Mouse (Mus musculus) forebrain, embryonic 12.5 days (tissue): Measurements from ENCODE around the gene Gfra4. TPM values are rescaled to one million over a fixed set of nuclear protein-coding genes. Genes with fewer than 3 reads are reported as not detected.

ENCODE experiments used
- ATAC-seq: fragments of 200-750 bp; cut with Nextera tagmentation; 2 replicates; pipeline ENCODE4 v1.8.0; 2017; ENCODE audit warnings: moderate TSS enrichment; ENCODE audit not compliant: low FRiP score
- H3K27ac ChIP-seq: fragments of 300-500 bp; sonication (generic); 2 replicates; pipeline ENCODE4 v1.5.1; 2016; ENCODE audit warnings: mild to moderate bottlenecking
- H3K27me3 ChIP-seq: fragments of 300-500 bp; sonication (generic); 2 replicates; pipeline ENCODE4 v1.6.1; 2016; ENCODE audit warnings: mild to moderate bottlenecking
- H3K36me3 ChIP-seq: fragments of 300-500 bp; sonication (generic); replicated peaks from 2 replicates; pipeline ENCODE4 v1.6.1; 2016; ENCODE audit warnings: mild to moderate bottlenecking
- H3K4me1 ChIP-seq: fragments of 300-500 bp; sonication (generic); 2 replicates; pipeline ENCODE4 v1.6.1; 2016
- H3K4me2 ChIP-seq: fragments of 300-500 bp; sonication (generic); 2 replicates; pipeline ENCODE4 v1.6.1; 2016; ENCODE audit warnings: mild to moderate bottlenecking, moderate library complexity
- H3K4me3 ChIP-seq: fragments of 300-500 bp; sonication (generic); replicated peaks from 2 replicates; pipeline ENCODE4 v1.5.1; 2016; ENCODE audit warnings: mild to moderate bottlenecking
- H3K9ac ChIP-seq: fragments of 300-500 bp; sonication (generic); 2 replicates; pipeline ENCODE4 v1.6.1; 2016; ENCODE audit warnings: mild to moderate bottlenecking
- H3K9me3 ChIP-seq: fragments of 300-500 bp; sonication (generic); 2 replicates; pipeline ENCODE4 v1.6.1; 2016
- WGBS: fragments of 180-500 bp; shearing (Covaris S2); methylation state at CpG from one replicate; pipeline ENCODE4 v1.1.7; 2016; 5-methylcytosine and 5-hydroxymethylcytosine counted together
- polyA plus RNA-seq: library from polyadenylated mRNA; unstranded; fragments of >200 nt; fragmentation: Nextera tagmentation; extraction: Ambion mirVana; gene quantifications from 2 replicates; pipeline ENCODE4 v1.2.1, GENCODE M21; 2016

Gene Gfra4
- polyA plus RNA-seq, 1 experiment from 2014 or later, result 7.6 TPM

DNA sequence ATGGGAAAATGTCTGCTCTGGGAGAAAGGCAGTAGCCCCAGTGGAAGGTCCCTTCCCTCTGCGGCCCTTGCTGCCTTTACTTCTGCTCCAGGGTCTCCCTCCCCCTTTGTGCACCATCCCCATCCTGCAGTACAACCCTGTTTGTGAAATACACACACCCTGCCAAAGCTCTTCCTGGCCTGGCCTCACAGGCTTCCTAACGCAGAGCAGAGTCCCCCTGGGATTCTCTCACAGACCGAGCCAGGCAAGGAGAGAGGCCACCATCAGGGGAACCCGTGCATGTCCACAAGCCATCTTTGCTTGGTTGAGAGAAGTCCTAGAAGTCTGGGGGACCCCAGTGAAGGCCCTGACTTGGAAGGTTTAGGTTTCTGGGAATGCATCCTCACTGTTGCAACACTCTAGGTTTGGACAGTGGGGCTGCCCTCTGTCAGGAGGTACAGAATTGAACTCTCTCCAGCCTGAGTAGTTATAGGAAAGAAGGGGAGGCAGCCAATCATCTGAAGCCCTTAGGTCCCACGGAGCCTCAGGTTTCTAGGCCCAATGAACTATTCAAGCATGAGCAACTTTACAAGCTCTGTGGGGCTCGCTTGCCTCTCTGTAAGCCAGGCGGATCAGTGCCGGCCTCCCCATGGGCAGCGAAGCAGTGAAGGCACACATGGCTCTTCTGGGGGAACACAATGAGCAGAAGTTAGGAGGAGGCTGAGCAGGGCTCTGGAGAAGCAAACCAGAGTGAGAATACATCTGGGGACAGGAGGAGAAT, 17.1 kb upstream of the Gfra4 start:
- no peak overlapping the region for H3K4me2 ChIP-seq
- H3K4me1 ChIP-seq, result peaks cover 20% of the 10 kb centered on the region
- H3K27ac ChIP-seq, result no peak overlapping the region
- WGBS, result 73% methylated on average over 9 of the region's 9 CpGs
- H3K36me3 ChIP-seq, result no peaks in the 10 kb centered on the region
- H3K27me3 ChIP-seq, result peaks cover 62% of the 10 kb centered on the region
- no peaks in the 10 kb centered on the region for H3K9me3 ChIP-seq
- no peak overlapping the region for H3K9ac ChIP-seq
- no peak overlapping the region for H3K4me3 ChIP-seq
- ATAC-seq, result no peak

DNA sequence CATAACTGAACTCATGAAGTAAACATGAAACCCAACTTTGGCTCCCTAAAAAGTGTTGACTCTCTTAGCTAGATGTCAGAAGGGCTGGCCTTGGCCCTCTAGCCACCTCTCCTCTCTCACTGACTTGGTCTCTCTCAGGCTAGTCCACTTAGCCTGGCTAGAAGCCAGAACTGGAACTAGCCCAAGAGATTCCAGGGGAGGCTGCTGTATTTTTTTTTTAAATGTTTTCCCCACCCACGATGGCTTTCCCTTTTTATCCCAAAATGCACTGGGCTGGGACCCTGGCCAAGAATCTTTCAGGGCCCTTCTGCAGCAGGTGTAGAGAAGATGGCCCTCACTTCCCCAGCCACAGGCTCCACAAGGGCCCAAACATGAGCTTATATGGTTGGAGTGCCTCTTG, 16.5 kb upstream of the Gfra4 start:
- Histone ChIP-seq H3K4me2 (no peak overlapping the region), H3K4me1 (peaks cover 25% of the 10 kb centered on the region), H3K27me3 (peaks cover 62% of the 10 kb centered on the region), H3K27ac (no peak overlapping the region), H3K9ac (no peak overlapping the region), H3K9me3 (no peaks in the 10 kb centered on the region), H3K4me3 (no peak overlapping the region), H3K36me3 (no peaks in the 10 kb centered on the region)
- WGBS, result 67% methylated on average over 1 of the region's 1 CpGs
- ATAC-seq, result no peak

DNA sequence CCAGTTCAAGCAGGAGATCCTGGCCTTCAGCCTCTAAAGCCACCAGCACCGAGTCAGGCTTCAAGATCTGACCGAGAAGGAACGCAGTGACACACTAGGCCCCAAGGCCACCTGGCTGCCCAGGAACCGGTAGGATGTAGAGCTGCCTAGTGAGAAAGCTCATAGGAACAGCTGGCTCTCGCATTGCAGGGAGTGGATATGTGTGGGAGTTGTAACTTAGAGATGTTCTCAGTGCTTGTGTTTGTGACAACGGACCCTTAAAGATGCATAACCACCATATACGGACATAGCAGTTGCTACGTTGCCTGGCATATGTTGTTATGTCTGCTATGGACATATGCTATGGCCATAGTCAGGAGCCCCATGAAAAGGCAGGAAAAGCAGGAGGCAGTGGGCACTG, 15.8 kb upstream of the Gfra4 start:
- Histone ChIP-seq H3K9ac (no peak overlapping the region), H3K9me3 (no peaks in the 10 kb centered on the region), H3K4me1 (peaks cover 32% of the 10 kb centered on the region), H3K36me3 (no peaks in the 10 kb centered on the region), H3K27ac (no peak overlapping the region), H3K4me2 (no peak overlapping the region), H3K27me3 (peaks cover 64% of the 10 kb centered on the region), H3K4me3 (no peak overlapping the region)
- ATAC-seq, result no peak
- WGBS, result 95% methylated on average over 8 of the region's 8 CpGs

DNA sequence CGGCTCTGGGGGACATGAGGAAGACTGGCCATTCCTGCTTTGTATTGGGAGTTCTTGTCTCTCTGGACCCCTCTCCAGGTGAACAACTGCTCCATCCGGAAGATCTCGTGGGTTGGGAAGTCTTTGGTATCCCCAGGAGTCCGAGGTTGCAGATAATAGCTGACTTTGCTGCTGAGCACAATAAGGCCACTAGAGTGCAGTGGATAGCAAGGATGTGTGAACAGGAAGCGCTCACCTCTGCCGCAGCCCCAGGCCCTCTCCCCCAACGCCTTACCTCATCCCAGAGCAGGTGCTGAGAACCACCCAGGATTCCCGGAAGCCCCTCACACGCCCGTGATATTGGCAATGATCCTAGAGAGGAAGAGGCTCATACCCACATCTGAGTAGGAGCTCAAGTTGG, 13.3 kb upstream of the Gfra4 start:
- Histone ChIP-seq H3K4me2 (peak overlapping the region; percentile 49; the same call in 1 of the 2 replicates), H3K4me1 (peaks cover 29% of the 10 kb centered on the region), H3K9ac (no peak overlapping the region), H3K9me3 (no peaks in the 10 kb centered on the region), H3K36me3 (no peaks in the 10 kb centered on the region), H3K27me3 (peaks cover 65% of the 10 kb centered on the region), H3K27ac (no peak overlapping the region), H3K4me3 (no peak overlapping the region)
- ATAC-seq, result peak; percentile 24; the same call in 1 of the 2 replicates
- 1% methylated on average over 10 of the region's 10 CpGs for WGBS

DNA sequence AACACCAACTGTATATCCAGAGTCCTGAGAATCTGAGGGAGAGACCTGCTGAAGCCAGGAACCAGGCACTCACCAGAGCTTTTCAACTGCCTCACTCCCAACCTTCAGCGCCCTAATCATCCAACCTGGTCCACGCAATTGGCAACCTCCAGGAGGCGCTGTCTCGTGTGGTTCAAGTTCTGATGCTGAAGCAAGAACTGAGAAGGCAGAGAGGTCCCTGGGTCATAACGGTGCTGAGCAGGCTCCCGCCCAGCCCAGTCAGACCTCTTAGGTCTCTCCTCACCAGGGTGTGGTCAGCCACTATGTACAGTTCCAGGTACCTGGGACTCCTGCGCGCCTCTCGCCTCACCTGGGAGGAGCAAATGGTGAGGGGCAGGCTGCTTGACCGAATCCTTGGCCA, 12.7 kb upstream of the Gfra4 start:
- Histone ChIP-seq H3K4me1 (peaks cover 29% of the 10 kb centered on the region), H3K9me3 (no peaks in the 10 kb centered on the region), H3K9ac (no peak overlapping the region), H3K36me3 (no peaks in the 10 kb centered on the region), H3K4me3 (no peak overlapping the region), H3K27me3 (peaks cover 70% of the 10 kb centered on the region), H3K4me2 (peak overlapping the region; percentile 49), H3K27ac (no peak overlapping the region)
- peak; percentile 24; the same call in 1 of the 2 replicates for ATAC-seq
- 5% methylated on average over 10 of the region's 10 CpGs for WGBS

DNA sequence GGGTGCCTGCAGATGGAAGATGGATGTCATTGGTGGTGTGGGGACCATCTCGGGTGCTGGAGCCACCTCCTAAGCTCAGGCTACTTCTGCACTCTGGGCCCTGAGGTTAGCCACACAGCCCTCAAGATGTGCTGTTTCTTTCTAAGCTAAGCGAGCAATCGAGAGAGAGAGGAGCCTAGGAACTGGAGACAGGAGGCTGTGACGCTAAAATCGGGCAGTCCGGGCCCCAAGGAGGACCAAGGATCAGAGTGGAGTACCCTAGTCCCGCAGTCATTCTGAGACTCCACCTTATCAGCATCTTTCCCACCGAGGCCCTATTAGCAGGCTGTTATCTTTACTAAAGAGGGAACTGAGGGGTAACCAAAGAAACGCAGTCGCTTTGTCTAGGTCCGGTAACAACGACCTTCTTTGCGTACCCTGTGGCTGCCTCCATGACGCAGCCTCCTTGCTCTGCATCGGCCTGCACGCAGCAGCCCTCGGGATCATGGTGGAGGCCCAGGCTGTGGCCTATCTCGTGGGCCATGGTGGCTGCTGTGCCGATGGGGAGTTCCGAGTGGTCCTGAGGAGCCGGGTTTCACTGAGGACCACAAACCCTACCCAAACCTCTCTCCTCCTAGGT, 11.9 kb upstream of the Gfra4 start:
- H3K27ac ChIP-seq, result no peak overlapping the region
- H3K36me3 ChIP-seq, result no peaks in the 10 kb centered on the region
- no peak for ATAC-seq
- peak overlapping the region; percentile 31 for H3K4me3 ChIP-seq
- H3K9me3 ChIP-seq, result no peaks in the 10 kb centered on the region
- peaks cover 29% of the 10 kb centered on the region for H3K4me1 ChIP-seq
- H3K27me3 ChIP-seq, result peaks cover 75% of the 10 kb centered on the region
- H3K9ac ChIP-seq, result no peak overlapping the region
- 1% methylated on average over 21 of the region's 21 CpGs for WGBS
- peak overlapping the region; percentile 49 for H3K4me2 ChIP-seq

DNA sequence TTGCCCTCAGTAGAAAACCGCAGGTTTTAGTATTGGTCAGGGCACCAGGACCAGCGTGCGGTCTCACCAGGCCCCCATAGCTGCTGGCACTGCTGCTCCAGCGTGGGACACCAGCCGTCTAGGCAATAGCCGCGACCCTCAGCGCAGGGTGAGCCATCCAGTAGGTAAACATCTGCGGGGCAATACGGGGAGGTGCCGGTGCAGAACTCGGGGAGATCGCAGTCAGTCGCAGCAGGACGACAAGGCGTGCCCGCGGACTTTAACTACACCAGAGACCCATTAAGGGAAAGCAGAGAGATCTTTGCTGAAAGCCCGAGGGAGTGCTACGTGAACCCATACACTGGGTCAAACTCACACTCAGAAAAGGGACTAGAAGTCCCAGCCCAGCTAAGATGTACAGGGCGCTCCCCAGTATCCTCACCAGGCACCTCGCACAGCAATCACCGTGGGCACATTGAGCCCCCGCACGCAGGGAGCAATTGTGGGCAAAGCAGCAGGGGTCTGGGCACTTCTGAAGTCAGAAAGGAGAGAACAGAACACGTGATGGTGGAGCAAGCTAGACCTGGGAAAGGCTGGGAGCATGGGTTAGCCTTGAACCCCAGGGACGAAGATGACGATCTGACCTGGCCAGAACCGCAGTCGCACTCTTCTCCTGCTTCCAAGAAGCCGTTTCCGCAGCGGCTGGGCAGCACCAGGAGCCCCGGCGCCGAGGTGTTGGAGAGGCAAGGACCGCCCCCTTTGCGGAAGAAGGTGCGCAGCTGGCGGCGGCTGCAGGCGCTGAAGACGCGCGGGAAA, 11.2 kb upstream of the Gfra4 start:
- H3K4me1 ChIP-seq, result peaks cover 29% of the 10 kb centered on the region
- no peak overlapping the region for H3K27ac ChIP-seq
- H3K9ac ChIP-seq, result no peak overlapping the region
- H3K4me2 ChIP-seq, result peak overlapping the region; percentile 49
- no peaks in the 10 kb centered on the region for H3K36me3 ChIP-seq
- peaks cover 75% of the 10 kb centered on the region for H3K27me3 ChIP-seq
- H3K9me3 ChIP-seq, result no peaks in the 10 kb centered on the region
- peak overlapping the region; percentile 31 for H3K4me3 ChIP-seq
- under 1% methylated on average over 45 of the region's 45 CpGs for WGBS
- no peak for ATAC-seq

DNA sequence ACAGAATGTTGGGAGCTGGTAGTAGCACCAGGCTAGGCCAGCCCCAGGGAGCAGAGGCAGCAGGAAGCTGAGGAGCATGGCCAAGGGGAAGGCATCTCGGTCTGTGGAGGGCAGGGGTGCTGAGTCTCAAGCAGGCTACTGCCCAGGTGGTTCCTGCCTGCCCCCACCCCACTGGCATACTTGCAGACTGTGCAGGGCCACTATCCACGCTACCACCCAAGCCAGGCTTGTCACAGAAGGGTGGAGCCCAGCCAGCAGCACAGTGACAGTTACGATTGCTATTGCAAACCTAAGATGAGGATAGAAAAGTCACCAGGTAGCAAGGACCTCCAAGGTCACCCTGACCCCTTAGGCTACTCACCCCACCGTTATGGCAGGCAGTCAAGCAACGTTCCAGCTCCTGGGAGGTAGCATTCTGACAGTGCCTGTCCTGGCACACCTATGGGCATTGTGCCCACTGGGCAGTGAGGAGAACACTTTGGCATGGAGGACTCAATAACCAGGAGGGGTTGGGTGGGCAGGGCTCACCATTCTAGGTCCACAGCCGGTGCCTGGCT, 10.1 kb upstream of the Gfra4 start:
- Histone ChIP-seq H3K27ac (no peak overlapping the region), H3K36me3 (no peaks in the 10 kb centered on the region), H3K4me3 (no peak overlapping the region), H3K4me2 (no peak overlapping the region), H3K9ac (no peak overlapping the region), H3K27me3 (peaks cover 73% of the 10 kb centered on the region), H3K4me1 (peaks cover 29% of the 10 kb centered on the region), H3K9me3 (no peaks in the 10 kb centered on the region)
- WGBS, result 74% methylated on average over 6 of the region's 6 CpGs
- ATAC-seq, result no peak

DNA sequence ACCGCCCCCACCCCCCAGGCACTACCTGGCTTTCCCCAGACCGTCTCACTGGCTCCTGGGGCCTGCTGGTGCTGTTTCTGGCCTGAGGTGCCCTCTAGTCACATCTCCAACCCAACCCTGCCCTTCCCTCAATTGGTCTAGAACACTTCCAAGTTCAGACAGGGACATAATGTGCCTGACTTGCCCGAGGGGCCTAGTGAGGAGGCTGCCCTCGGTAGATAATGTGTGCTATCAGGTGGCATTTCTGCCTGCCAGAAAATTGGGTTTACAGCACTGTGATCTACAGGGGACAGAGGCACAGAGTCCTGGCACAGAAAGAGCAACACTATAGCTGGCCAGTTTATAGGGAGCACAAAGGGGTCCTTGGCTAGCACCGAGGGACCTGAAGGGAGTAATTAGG, 9.2 kb upstream of the Gfra4 start:
- Histone ChIP-seq H3K27me3 (peaks cover 69% of the 10 kb centered on the region), H3K9me3 (no peaks in the 10 kb centered on the region), H3K4me1 (peaks cover 29% of the 10 kb centered on the region), H3K4me3 (no peak overlapping the region), H3K9ac (no peak overlapping the region), H3K27ac (no peak overlapping the region), H3K36me3 (no peaks in the 10 kb centered on the region), H3K4me2 (no peak overlapping the region)
- 69% methylated on average over 5 of the region's 5 CpGs for WGBS
- ATAC-seq, result no peak

DNA sequence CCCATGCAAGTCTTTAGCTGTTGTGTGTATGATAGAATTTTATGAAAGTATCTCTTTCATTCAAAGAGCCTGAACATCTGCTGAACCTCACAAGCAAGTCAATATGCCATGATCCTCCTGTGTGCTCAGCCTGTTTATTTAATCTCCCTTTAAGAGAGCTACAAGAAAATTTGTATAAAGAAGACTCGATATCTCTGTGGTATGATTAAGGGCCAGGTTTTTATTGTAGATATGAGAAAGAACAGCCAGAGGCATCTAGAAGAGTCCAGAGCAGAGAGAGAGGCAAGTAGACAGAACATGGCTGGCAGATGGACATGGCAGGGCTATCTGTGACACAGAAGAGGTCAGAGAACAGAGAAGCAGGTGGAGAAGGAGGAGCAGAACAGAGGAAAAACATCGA, 3.1 kb upstream of the Gfra4 start:
- Histone ChIP-seq H3K9me3 (no peaks in the 10 kb centered on the region), H3K27ac (no peak overlapping the region), H3K4me1 (peaks cover 11% of the 10 kb centered on the region), H3K36me3 (no peaks in the 10 kb centered on the region), H3K9ac (no peak overlapping the region), H3K4me2 (no peak overlapping the region), H3K4me3 (no peak overlapping the region), H3K27me3 (peaks cover 41% of the 10 kb centered on the region)
- no peak for ATAC-seq
- 95% methylated on average over 2 of the region's 2 CpGs for WGBS

DNA sequence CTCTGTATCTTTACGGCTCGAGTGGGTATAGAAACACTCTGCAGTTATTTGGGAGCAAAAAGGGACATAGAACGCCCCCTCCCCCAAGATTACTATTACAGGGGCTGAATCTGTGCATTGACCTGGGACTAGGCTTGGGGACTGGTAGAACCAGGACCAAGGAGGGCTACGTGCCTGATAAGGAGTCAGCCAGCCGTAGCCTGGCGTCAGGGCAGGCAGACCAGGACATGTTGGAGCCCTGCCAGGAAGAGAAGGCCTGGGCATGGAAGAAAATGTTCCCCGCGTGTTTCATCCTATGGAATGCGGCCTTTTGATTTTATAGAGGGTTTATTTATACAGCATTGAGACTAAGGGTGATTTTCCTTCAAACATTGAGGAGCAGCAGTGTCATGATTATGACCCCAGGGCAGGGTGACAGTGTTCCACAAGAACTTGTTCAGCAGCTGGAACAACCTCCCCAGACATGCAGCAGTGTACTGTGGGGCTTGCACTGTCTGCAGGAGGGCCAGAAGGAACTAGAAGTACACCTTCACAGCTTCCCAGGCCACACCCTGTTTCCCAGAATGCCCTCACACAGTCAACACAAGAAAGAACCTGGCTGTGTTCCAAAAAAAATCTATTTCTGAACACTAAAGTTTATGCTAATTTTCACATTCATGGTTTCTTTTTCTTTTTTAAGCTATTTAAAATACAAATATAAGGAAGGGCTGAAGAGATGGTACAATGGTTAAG, 2.3 kb upstream of the Gfra4 start:
- ATAC-seq, result no peak

More for the DNA sequence above, 2.3 kb upstream of the Gfra4 start:
- Histone ChIP-seq H3K4me3 (no peak overlapping the region), H3K4me2 (no peak overlapping the region), H3K9ac (no peak overlapping the region), H3K9me3 (no peaks in the 10 kb centered on the region), H3K36me3 (no peaks in the 10 kb centered on the region), H3K27me3 (peaks cover 42% of the 10 kb centered on the region), H3K27ac (no peak overlapping the region), H3K4me1 (peaks cover 19% of the 10 kb centered on the region)
- 86% methylated on average over 9 of the region's 9 CpGs for WGBS
